Mouse (Mus musculus): ENCODE data around the gene Plac8. TPM values are rescaled to one million over a fixed set of nuclear protein-coding genes. Genes with fewer than 3 reads are reported as not detected.

The Plac8 gene
- polyA plus RNA-seq, 1 experiment from 2014 or later = 0.41 TPM

- Histone ChIP-seq H3K4me1 (replicated peaks; ENCODE audit: control insufficient read depth, insufficient read depth, low read length) (no peaks in the 10 kb centered on the region), H3K27me3 (replicated peaks; ENCODE audit: control insufficient read depth, insufficient read depth, low read length) (no peaks in the 10 kb centered on the region), H3K36me3 (ENCODE audit: control insufficient read depth, insufficient read depth) (no peaks in the 10 kb centered on the region), H3K4me2 (ENCODE audit: low read length) (no peak overlapping the region), H3K27ac (ENCODE audit: low read length) (no peak overlapping the region), H3K9me3 (ENCODE audit: control insufficient read depth, low read length) (no peaks in the 10 kb centered on the region), H3K4me3 (replicated peaks; ENCODE audit: low read length) (no peak overlapping the region), H3K9ac (replicated peaks; ENCODE audit: low read depth, low read length) (no peak overlapping the region)
- no peak for ATAC-seq
- WGBS = 91% methylated on average over 3 of the region's 3 CpGs
Observed at GRCm38 (mm10) chr5:100568802-100569201, 3.2 kb downstream of the Plac8 start.

- H3K9me3 ChIP-seq (ENCODE audit: control insufficient read depth, low read length) = no peaks in the 10 kb centered on the region
- no peak overlapping the region for H3K27ac ChIP-seq (ENCODE audit: low read length)
- no peak for ATAC-seq
- no peaks in the 10 kb centered on the region for H3K4me1 ChIP-seq (replicated peaks; ENCODE audit: control insufficient read depth, insufficient read depth, low read length)
- no peaks in the 10 kb centered on the region for H3K27me3 ChIP-seq (replicated peaks; ENCODE audit: control insufficient read depth, insufficient read depth, low read length)
- H3K4me3 ChIP-seq (replicated peaks; ENCODE audit: low read length) = no peak overlapping the region
- H3K9ac ChIP-seq (replicated peaks; ENCODE audit: low read depth, low read length) = no peak overlapping the region
- H3K36me3 ChIP-seq (ENCODE audit: control insufficient read depth, insufficient read depth) = no peaks in the 10 kb centered on the region
- no peak overlapping the region for H3K4me2 ChIP-seq (ENCODE audit: low read length)
- WGBS = 92% methylated on average over 8 of the region's 8 CpGs
Observed at GRCm38 (mm10) chr5:100568177-100568576, 3.9 kb downstream of the Plac8 start.

- no peaks in the 10 kb centered on the region for H3K4me1 ChIP-seq (replicated peaks; ENCODE audit: control insufficient read depth, insufficient read depth, low read length)
- H3K27me3 ChIP-seq (replicated peaks; ENCODE audit: control insufficient read depth, insufficient read depth, low read length) = no peaks in the 10 kb centered on the region
- H3K4me2 ChIP-seq (ENCODE audit: low read length) = no peak overlapping the region
- no peaks in the 10 kb centered on the region for H3K9me3 ChIP-seq (ENCODE audit: control insufficient read depth, low read length)
- 86% methylated on average over 13 of the region's 13 CpGs for WGBS
- H3K4me3 ChIP-seq (replicated peaks; ENCODE audit: low read length) = no peak overlapping the region
- no peak overlapping the region for H3K27ac ChIP-seq (ENCODE audit: low read length)
- ATAC-seq = no peak
- H3K36me3 ChIP-seq (ENCODE audit: control insufficient read depth, insufficient read depth) = no peaks in the 10 kb centered on the region
- H3K9ac ChIP-seq (replicated peaks; ENCODE audit: low read depth, low read length) = no peak overlapping the region
Observed at GRCm38 (mm10) chr5:100567258-100568032, 4.6 kb downstream of the Plac8 start.

GRCm38 (mm10) chr5:100566798-100567197 lies 5.2 kb downstream of the Plac8 start:
- H3K9me3 ChIP-seq (ENCODE audit: control insufficient read depth, low read length) = no peaks in the 10 kb centered on the region
- H3K4me3 ChIP-seq (replicated peaks; ENCODE audit: low read length) = no peak overlapping the region
- no peak overlapping the region for H3K4me2 ChIP-seq (ENCODE audit: low read length)
- H3K4me1 ChIP-seq (replicated peaks; ENCODE audit: control insufficient read depth, insufficient read depth, low read length) = no peaks in the 10 kb centered on the region
- 90% methylated on average over 2 of the region's 2 CpGs for WGBS
- H3K36me3 ChIP-seq (ENCODE audit: control insufficient read depth, insufficient read depth) = no peaks in the 10 kb centered on the region
- no peaks in the 10 kb centered on the region for H3K27me3 ChIP-seq (replicated peaks; ENCODE audit: control insufficient read depth, insufficient read depth, low read length)
- H3K27ac ChIP-seq (ENCODE audit: low read length) = no peak overlapping the region
- no peak for ATAC-seq
- H3K9ac ChIP-seq (replicated peaks; ENCODE audit: low read depth, low read length) = no peak overlapping the region

- WGBS = 84% methylated on average over 9 of the region's 9 CpGs
- no peaks in the 10 kb centered on the region for H3K27me3 ChIP-seq (replicated peaks; ENCODE audit: control insufficient read depth, insufficient read depth, low read length)
- no peak for ATAC-seq
- no peaks in the 10 kb centered on the region for H3K36me3 ChIP-seq (ENCODE audit: control insufficient read depth, insufficient read depth)
- H3K9me3 ChIP-seq (ENCODE audit: control insufficient read depth, low read length) = no peaks in the 10 kb centered on the region
- no peak overlapping the region for H3K4me3 ChIP-seq (replicated peaks; ENCODE audit: low read length)
- H3K27ac ChIP-seq (ENCODE audit: low read length) = no peak overlapping the region
- no peak overlapping the region for H3K9ac ChIP-seq (replicated peaks; ENCODE audit: low read depth, low read length)
- H3K4me2 ChIP-seq (ENCODE audit: low read length) = no peak overlapping the region
- H3K4me1 ChIP-seq (replicated peaks; ENCODE audit: control insufficient read depth, insufficient read depth, low read length) = no peaks in the 10 kb centered on the region
Observed at GRCm38 (mm10) chr5:100562702-100563101, 9.3 kb downstream of the Plac8 start.

GRCm38 (mm10) chr5:100559357-100559756 lies 12.7 kb downstream of the Plac8 start:
- no peak overlapping the region for H3K4me3 ChIP-seq (replicated peaks; ENCODE audit: low read length)
- H3K9me3 ChIP-seq (ENCODE audit: control insufficient read depth, low read length) = no peaks in the 10 kb centered on the region
- H3K27ac ChIP-seq (ENCODE audit: low read length) = no peak overlapping the region
- H3K9ac ChIP-seq (replicated peaks; ENCODE audit: low read depth, low read length) = no peak overlapping the region
- WGBS = 99% methylated on average over 7 of the region's 7 CpGs
- H3K4me2 ChIP-seq (ENCODE audit: low read length) = no peak overlapping the region
- no peaks in the 10 kb centered on the region for H3K36me3 ChIP-seq (ENCODE audit: control insufficient read depth, insufficient read depth)
- no peaks in the 10 kb centered on the region for H3K27me3 ChIP-seq (replicated peaks; ENCODE audit: control insufficient read depth, insufficient read depth, low read length)
- no peaks in the 10 kb centered on the region for H3K4me1 ChIP-seq (replicated peaks; ENCODE audit: control insufficient read depth, insufficient read depth, low read length)
- no peak for ATAC-seq

- Histone ChIP-seq H3K4me1 (replicated peaks; ENCODE audit: control insufficient read depth, insufficient read depth, low read length) (no peaks in the 10 kb centered on the region; the same call in 1 of the 2 replicates), H3K4me2 (ENCODE audit: low read length) (no peak overlapping the region), H3K9ac (replicated peaks; ENCODE audit: low read depth, low read length) (no peak overlapping the region), H3K27me3 (replicated peaks; ENCODE audit: control insufficient read depth, insufficient read depth, low read length) (no peaks in the 10 kb centered on the region), H3K27ac (ENCODE audit: low read length) (no peak overlapping the region), H3K9me3 (ENCODE audit: control insufficient read depth, low read length) (no peaks in the 10 kb centered on the region), H3K36me3 (ENCODE audit: control insufficient read depth, insufficient read depth) (no peaks in the 10 kb centered on the region), H3K4me3 (replicated peaks; ENCODE audit: low read length) (no peak overlapping the region)
- ATAC-seq = no peak
- WGBS = 84% methylated on average over 3 of the region's 3 CpGs
Observed at GRCm38 (mm10) chr5:100558783-100559182, 13.3 kb downstream of the Plac8 start.

GRCm38 (mm10) chr5:100557537-100557936 lies 14.5 kb downstream of the Plac8 start:
- Histone ChIP-seq H3K27ac (ENCODE audit: low read length) (no peak overlapping the region), H3K36me3 (ENCODE audit: control insufficient read depth, insufficient read depth) (no peaks in the 10 kb centered on the region), H3K9ac (replicated peaks; ENCODE audit: low read depth, low read length) (no peak overlapping the region), H3K9me3 (ENCODE audit: control insufficient read depth, low read length) (no peaks in the 10 kb centered on the region), H3K4me2 (ENCODE audit: low read length) (no peak overlapping the region), H3K4me3 (replicated peaks; ENCODE audit: low read length) (no peak overlapping the region), H3K4me1 (replicated peaks; ENCODE audit: control insufficient read depth, insufficient read depth, low read length) (peaks cover 3% of the 10 kb centered on the region), H3K27me3 (replicated peaks; ENCODE audit: control insufficient read depth, insufficient read depth, low read length) (no peaks in the 10 kb centered on the region)
- no peak for ATAC-seq
- WGBS = 80% methylated on average over 9 of the region's 9 CpGs

- no peak overlapping the region for H3K27ac ChIP-seq (ENCODE audit: low read length)
- no peak for ATAC-seq
- no peak overlapping the region for H3K4me3 ChIP-seq (replicated peaks; ENCODE audit: low read length)
- WGBS = 83% methylated on average over 14 of the region's 14 CpGs
- H3K4me1 ChIP-seq (replicated peaks; ENCODE audit: control insufficient read depth, insufficient read depth, low read length) = peaks cover 3% of the 10 kb centered on the region
- no peaks in the 10 kb centered on the region for H3K27me3 ChIP-seq (replicated peaks; ENCODE audit: control insufficient read depth, insufficient read depth, low read length)
- no peak overlapping the region for H3K4me2 ChIP-seq (ENCODE audit: low read length)
- no peaks in the 10 kb centered on the region for H3K36me3 ChIP-seq (ENCODE audit: control insufficient read depth, insufficient read depth)
- no peak overlapping the region for H3K9ac ChIP-seq (replicated peaks; ENCODE audit: low read depth, low read length)
- no peaks in the 10 kb centered on the region for H3K9me3 ChIP-seq (ENCODE audit: control insufficient read depth, low read length)
Observed at GRCm38 (mm10) chr5:100557019-100557418, 15.0 kb downstream of the Plac8 start.

GRCm38 (mm10) chr5:100553426-100553825 lies 18.6 kb downstream of the Plac8 start:
- H3K4me1 ChIP-seq (replicated peaks; ENCODE audit: control insufficient read depth, insufficient read depth, low read length) = peaks cover 3% of the 10 kb centered on the region
- WGBS = 35% methylated on average over 8 of the region's 8 CpGs
- ATAC-seq = no peak
- H3K36me3 ChIP-seq (ENCODE audit: control insufficient read depth, insufficient read depth) = peaks cover 8% of the 10 kb centered on the region
- H3K4me2 ChIP-seq (ENCODE audit: low read length) = no peak overlapping the region
- H3K9ac ChIP-seq (replicated peaks; ENCODE audit: low read depth, low read length) = no peak overlapping the region
- no peak overlapping the region for H3K27ac ChIP-seq (ENCODE audit: low read length)
- H3K4me3 ChIP-seq (replicated peaks; ENCODE audit: low read length) = no peak overlapping the region
- H3K27me3 ChIP-seq (replicated peaks; ENCODE audit: control insufficient read depth, insufficient read depth, low read length) = no peaks in the 10 kb centered on the region
- no peaks in the 10 kb centered on the region for H3K9me3 ChIP-seq (ENCODE audit: control insufficient read depth, low read length)

Data from forebrain, embryonic 16.5 days (tissue).